In the genomic region with DNA sequence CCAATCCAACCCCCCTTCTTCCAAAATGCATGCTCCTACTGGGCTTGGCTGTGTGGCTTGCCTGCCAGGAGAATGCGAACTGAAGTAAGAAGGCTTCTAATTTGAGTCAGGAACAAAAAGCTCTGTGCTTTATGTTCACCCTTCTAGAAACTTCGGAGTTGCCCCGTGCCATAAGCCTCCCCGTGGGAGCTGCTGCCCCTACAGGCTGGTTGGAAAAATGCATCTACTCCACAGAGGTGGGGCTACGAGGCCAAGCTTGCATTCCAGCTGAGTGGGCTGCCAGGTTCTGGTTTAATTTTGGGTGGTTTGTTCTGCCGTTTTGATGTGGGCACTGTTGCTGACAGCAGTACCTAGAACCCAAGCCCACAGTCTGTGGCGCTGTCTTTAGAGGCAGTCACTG, we compare ENCODE assay signal across 9 mouse cellular contexts. TPM values are rescaled to one million over a fixed set of nuclear protein-coding genes. Genes with fewer than 3 reads are reported as not detected.
DNase-seq lines count a peak whose midpoint lies in the region; ATAC-seq lines count a peak whose summit lies in the region.
"Had no signal": no experiment of that assay in that cellular context is flagged by ENCODE, and none has a peak within 500 bp of the region (broad histone marks: within the 10 kb centered on the region; RNA-seq: fewer than 3 reads in every experiment).

No protein-coding gene starts in this region.

- no peaks in the 10 kb centered on the region for H3K4me1 ChIP-seq in heart, embryonic 12.5 days (replicated peaks)
- no peaks in the 10 kb centered on the region for H3K4me1 ChIP-seq in neural tube, embryonic 11.5 days (ENCODE audit: control insufficient read depth, insufficient read depth, low read length)
- no peaks in the 10 kb centered on the region for H3K4me1 ChIP-seq in neural tube, embryonic 15.5 days
- H3K4me1 ChIP-seq: heart, embryonic 13.5 days had no signal

- no peaks in the 10 kb centered on the region for H3K36me3 ChIP-seq in heart, embryonic 12.5 days
- no peaks in the 10 kb centered on the region for H3K36me3 ChIP-seq in neural tube, embryonic 11.5 days (ENCODE audit: control insufficient read depth, insufficient read depth, low read length)
- H3K36me3 ChIP-seq in neural tube, embryonic 15.5 days = no peaks in the 10 kb centered on the region
- H3K36me3 ChIP-seq: heart, embryonic 13.5 days had no signal

- no peak for ATAC-seq in heart, embryonic 12.5 days (ENCODE audit: insufficient number of reproducible peaks, low FRiP score)
- no peak for ATAC-seq in neural tube, embryonic 11.5 days (ENCODE audit: insufficient read depth, low FRiP score, low TSS enrichment)
- no peak for ATAC-seq in neural tube, embryonic 15.5 days (ENCODE audit: low FRiP score)
- no peak for ATAC-seq in erythroid progenitor cell, adult 5-6 weeks (replicated peaks; ENCODE audit: low FRiP score, poor library complexity, severe bottlenecking)

- no peak overlapping the region for H3K4me2 ChIP-seq in heart, embryonic 12.5 days
- H3K4me2 ChIP-seq in neural tube, embryonic 11.5 days (ENCODE audit: low read depth) = no peak overlapping the region
- H3K4me2 ChIP-seq in neural tube, embryonic 15.5 days = no peak overlapping the region
- H3K4me2 ChIP-seq: heart, embryonic 13.5 days had no signal

- H3K27me3 ChIP-seq in heart, embryonic 12.5 days (replicated peaks) = no peaks in the 10 kb centered on the region; the same call in 1 of the 2 replicates
- H3K27me3 ChIP-seq in neural tube, embryonic 11.5 days (ENCODE audit: control insufficient read depth, insufficient read depth, low read length) = no peaks in the 10 kb centered on the region
- H3K27me3 ChIP-seq in neural tube, embryonic 15.5 days (replicated peaks) = no peaks in the 10 kb centered on the region
- H3K27me3 ChIP-seq: heart, embryonic 13.5 days had no signal

- H3K9ac ChIP-seq in heart, embryonic 12.5 days = no peak overlapping the region
- no peak overlapping the region for H3K9ac ChIP-seq in neural tube, embryonic 11.5 days (ENCODE audit: low read length)
- H3K9ac ChIP-seq in neural tube, embryonic 15.5 days (replicated peaks) = no peak overlapping the region
- H3K9ac ChIP-seq: heart, embryonic 13.5 days had no signal

- WGBS in heart, embryonic 12.5 days = 44% methylated on average over 7 of the region's 7 CpGs
- WGBS in neural tube, embryonic 11.5 days = 57% methylated on average over 7 of the region's 7 CpGs
- WGBS in neural tube, embryonic 15.5 days = 50% methylated on average over 7 of the region's 7 CpGs

- peak; percentile 92 for DNase-seq in heart, adult 11 months
- peak; percentile 35 for DNase-seq in neural tube, embryonic 11.5 days (ENCODE audit: low spot score)
- peak; percentile 49 to 67 for DNase-seq in cerebellum, postnatal 25 days
- peak; percentile 70 for DNase-seq in heart, postnatal 4 days
- peak; percentile 60 for DNase-seq in retina, postnatal 1 day

- no peak overlapping the region for H3K27ac ChIP-seq in heart, embryonic 12.5 days (ENCODE audit: poor library complexity, severe bottlenecking)
- no peak overlapping the region for H3K27ac ChIP-seq in neural tube, embryonic 11.5 days (ENCODE audit: low read depth, low read length)
- H3K27ac ChIP-seq in neural tube, embryonic 15.5 days (replicated peaks) = no peak overlapping the region
- H3K27ac ChIP-seq: heart, embryonic 13.5 days had no signal

- peaks cover 3% of the 10 kb centered on the region; the same call in 1 of the 2 replicates for H3K9me3 ChIP-seq in heart, embryonic 12.5 days (replicated peaks)
- H3K9me3 ChIP-seq in neural tube, embryonic 11.5 days (ENCODE audit: control insufficient read depth, low read length) = no peaks in the 10 kb centered on the region
- H3K9me3 ChIP-seq in neural tube, embryonic 15.5 days (replicated peaks) = no peaks in the 10 kb centered on the region

- no peak overlapping the region for H3K4me3 ChIP-seq in heart, embryonic 12.5 days
- no peak overlapping the region for H3K4me3 ChIP-seq in neural tube, embryonic 11.5 days (ENCODE audit: low read depth, low read length)
- no peak overlapping the region for H3K4me3 ChIP-seq in neural tube, embryonic 15.5 days (replicated peaks)
- H3K4me3 ChIP-seq: heart, embryonic 13.5 days had no signal

RNA-seq across cellular contexts. Expression of a gene that starts 14.9 kb away (rescaled TPM):
- polyA plus RNA-seq in heart, embryonic 12.5 days (2016; fragmentation: Nextera tagmentation; extraction: Ambion mirVana) = 7.4 and 7.5 TPM in 2 replicates
- 1.1 and 2.1 TPM in 2 replicates for polyA plus RNA-seq in neural tube, embryonic 11.5 days (2014; fragmentation: Nextera tagmentation; extraction: Ambion mirVana)
- polyA plus RNA-seq in neural tube, embryonic 15.5 days (2015; fragmentation: Nextera tagmentation; extraction: Ambion mirVana) = 4.7 and 5.6 TPM in 2 replicates
- total RNA-seq in heart, postnatal 4 days (2021) = 10 to 100 TPM; 28.5 to 32.0 TPM
- total RNA-seq in erythroid progenitor cell, adult 5-6 weeks (2015; ENCODE audit: low replicate concordance) = 0.36 and 0.42 TPM in 2 replicates
- total RNA-seq in erythroid progenitor cell, adult 5-6 weeks (2017; ENCODE audit: low replicate concordance) = 0.39 TPM in 1 of 2 replicates, not detected in the other

Comparison
In these comparisons a context has a peak if more than half of its experiments do, and no peak if none do; other contexts are left out.
1. DNase-seq: peak in every context shown above with its lines; median percentile 92 in heart, adult 11 months; 70 in heart, postnatal 4 days; 60 in retina, postnatal 1 day; 58 in cerebellum, postnatal 25 days; 35 in neural tube, embryonic 11.5 days.